Mouse (Mus musculus) layer of hippocampus, adult 2 months (tissue): ENCODE results near the gene Slc41a2. TPM values are rescaled to one million over a fixed set of nuclear protein-coding genes. Genes with fewer than 3 reads are reported as not detected.

Experiments used
- DNase-seq, 2 experiments: peaks; one replicate each; pipeline ENCODE4 v3.0.0; 2022; ENCODE audit warnings: low spot score in 2 of 2
- H3K27ac ChIP-seq: fragments of 200-600 bp; 2 replicates; pipeline ENCODE4 v1.8.1; 2022
- H3K4me3 ChIP-seq: fragments of 200-600 bp; 2 replicates; pipeline ENCODE4 v1.8.1; 2022; ENCODE audit warnings: mild to moderate bottlenecking
- CTCF ChIP-seq: fragments of 200-600 bp; conservative IDR thresholded peaks from 2 replicates; pipeline ENCODE4 v1.8.1; 2022; ENCODE audit warnings: antibody characterized with exemption, mild to moderate bottlenecking, moderate library complexity
- total RNA-seq, 2 experiments: library from RNA; stranded (reverse); gene quantifications; 2 replicates each; pipeline ENCODE4 v1.2.3; 2021

Slc41a2 gene
- total RNA-seq, 2 experiments from 2014 or later: 21.6 to 23.2 TPM

GRCm38 (mm10) chr10:83343828-83344685 is 6.4 kb upstream of the Slc41a2 start:
- no peak overlapping the region for H3K27ac ChIP-seq
- DNase-seq: no peak
- H3K4me3 ChIP-seq: no peak overlapping the region
- TF ChIP-seq CTCF: no peak

GRCm38 (mm10) chr10:83343171-83343570 is 5.5 kb upstream of the Slc41a2 start:
- H3K27ac ChIP-seq: no peak overlapping the region
- no peak overlapping the region for H3K4me3 ChIP-seq
- DNase-seq: peak; percentile 38 to 55
- no peak for TF ChIP-seq CTCF

- H3K4me3 ChIP-seq: no peak overlapping the region
- no peak for TF ChIP-seq CTCF
- no peak overlapping the region for H3K27ac ChIP-seq
- DNase-seq: no peak
These were observed 3.5 kb upstream of the Slc41a2 start for GRCm38 (mm10) chr10:83341226-83341625.

- TF ChIP-seq CTCF: 0 out of 2 replicates have a peak, but pooled peaks have one; percentile 8
- Histone ChIP-seq H3K4me3 (peak overlapping the region; percentile 65), H3K27ac (peak overlapping the region; percentile 95)
- no peak for DNase-seq
These were observed 403 bp upstream of the Slc41a2 start for GRCm38 (mm10) chr10:83337971-83338598.

- no peak overlapping the region for H3K27ac ChIP-seq
- no peak for TF ChIP-seq CTCF
These were observed 1.3 kb downstream of the Slc41a2 start for GRCm38 (mm10) chr10:83336336-83336735.

GRCm38 (mm10) chr10:83332581-83332980 is 5.1 kb downstream of the Slc41a2 start:
- Histone ChIP-seq H3K4me3 (no peak overlapping the region), H3K27ac (no peak overlapping the region)
- DNase-seq: no peak
- TF ChIP-seq CTCF: no peak

More at GRCm38 (mm10) chr10:83336336-83336735, 1.3 kb downstream of the Slc41a2 start:
- DNase-seq: no peak
- no peak overlapping the region for H3K4me3 ChIP-seq

- no peak for TF ChIP-seq CTCF
- Histone ChIP-seq H3K4me3 (no peak overlapping the region), H3K27ac (no peak overlapping the region)
- no peak for DNase-seq
These were observed 5.9 kb downstream of the Slc41a2 start for GRCm38 (mm10) chr10:83331811-83332210.

GRCm38 (mm10) chr10:83330336-83330735 is 7.3 kb downstream of the Slc41a2 start:
- H3K27ac ChIP-seq: no peak overlapping the region
- DNase-seq: no peak
- no peak overlapping the region for H3K4me3 ChIP-seq
- no peak for TF ChIP-seq CTCF

- no peak overlapping the region for H3K4me3 ChIP-seq
- H3K27ac ChIP-seq: no peak overlapping the region
- no peak for TF ChIP-seq CTCF
- DNase-seq: no peak
These were observed 8.9 kb downstream of the Slc41a2 start for GRCm38 (mm10) chr10:83328791-83329190.

- TF ChIP-seq CTCF: no peak
- DNase-seq: no peak
- no peak overlapping the region for H3K4me3 ChIP-seq
- no peak overlapping the region for H3K27ac ChIP-seq
These were observed 10.9 kb downstream of the Slc41a2 start for GRCm38 (mm10) chr10:83326648-83327285.

- Histone ChIP-seq H3K4me3 (no peak overlapping the region), H3K27ac (no peak overlapping the region)
- no peak for DNase-seq
- no peak for TF ChIP-seq CTCF
These were observed 11.8 kb downstream of the Slc41a2 start for GRCm38 (mm10) chr10:83325903-83326302.

- H3K4me3 ChIP-seq: no peak overlapping the region
- no peak for DNase-seq
- TF ChIP-seq CTCF: no peak
These were observed 12.8 kb downstream of the Slc41a2 start for GRCm38 (mm10) chr10:83324871-83325270.

GRCm38 (mm10) chr10:83322551-83323100 is 15.1 kb downstream of the Slc41a2 start:
- Histone ChIP-seq H3K27ac (peak overlapping the region; percentile 44; the same call in 1 of the 2 replicates), H3K4me3 (no peak overlapping the region)
- no peak for TF ChIP-seq CTCF
- DNase-seq: no peak

More at GRCm38 (mm10) chr10:83324871-83325270, 12.8 kb downstream of the Slc41a2 start:
- H3K27ac ChIP-seq: no peak overlapping the region
